ENCODE assay signal across 12 mouse cellular contexts in genomic region chr2:45054070-45055025, GRCm38 (mm10).
DNase-seq lines count a peak whose midpoint lies in the region; ATAC-seq and TF ChIP-seq lines count a peak whose summit lies in the region.
"Had no signal": no experiment of that assay in that cellular context is flagged by ENCODE, and none has a peak within 500 bp of the region (broad histone marks: within the 10 kb centered on the region; RNA-seq: fewer than 3 reads in every experiment).

No protein-coding gene starts in this region.

- peak overlapping the region; percentile 9 for H3K4me3 ChIP-seq in erythroblast, embryonic 14.5 days (replicated peaks)
- H3K4me3 ChIP-seq in G1E (ENCODE audit: low read depth, low read length) = peak overlapping the region; percentile 56; the same call in 1 of the 2 replicates
- H3K4me3 ChIP-seq in limb, embryonic 10.5 days = no peak overlapping the region

- ATAC-seq in erythroblast, adult 5-6 weeks (replicated peaks; ENCODE audit: low FRiP score, poor library complexity, severe bottlenecking) = no peak
- no peak for ATAC-seq in G1E (ENCODE audit: extremely low read depth, insufficient number of reproducible peaks, low FRiP score, poor library complexity, severe bottlenecking)
- ATAC-seq: CD4-positive, CD25-positive, alpha-beta regulatory T cell, adult 4 months; inflammation-experienced regulatory T-cells, adult 6 months; midbrain, embryonic 16.5 days had no signal

- peaks cover 84% of the 10 kb centered on the region for H3K4me1 ChIP-seq in erythroblast, embryonic 14.5 days (ENCODE audit: control insufficient read depth)
- peaks cover 82% of the 10 kb centered on the region for H3K4me1 ChIP-seq in G1E (ENCODE audit: insufficient read depth, low read depth, low read length)
- peaks cover 55% of the 10 kb centered on the region for H3K4me1 ChIP-seq in limb, embryonic 10.5 days

- TF ChIP-seq CTCF in G1E (IDR thresholded peaks at IDR 0.05; ENCODE audit: low read depth, low read length) = no peak

- WGBS in limb, embryonic 10.5 days = 54% methylated on average over 11 of the region's 11 CpGs

- H3K27me3 ChIP-seq in erythroblast, embryonic 14.5 days (ENCODE audit: control insufficient read depth) = no peaks in the 10 kb centered on the region
- no peaks in the 10 kb centered on the region for H3K27me3 ChIP-seq in G1E (ENCODE audit: insufficient read depth, low read length)
- H3K27me3 ChIP-seq in limb, embryonic 10.5 days (ENCODE audit: low read depth, poor library complexity, severe bottlenecking) = no peaks in the 10 kb centered on the region

- peaks cover 23% of the 10 kb centered on the region for H3K36me3 ChIP-seq in erythroblast, embryonic 14.5 days (ENCODE audit: control insufficient read depth)
- peaks cover 22% of the 10 kb centered on the region for H3K36me3 ChIP-seq in G1E (replicated peaks)
- no peaks in the 10 kb centered on the region for H3K36me3 ChIP-seq in limb, embryonic 10.5 days

- H3K27ac ChIP-seq in limb, embryonic 10.5 days = peak overlapping the region; percentile 21; the same call in 1 of the 2 replicates

- peak; percentile 39 for DNase-seq in kidney, adult 9 months
- no peak for DNase-seq in kidney, postnatal 4 days
- DNase-seq in G1E (ENCODE audit: low spot score) (no peak), adipocyte (ENCODE audit: low spot score) (no peak)
- no peak for DNase-seq in limb, embryonic 10.5 days (ENCODE audit: low spot score)
- DNase-seq in natural killer cell, adult 2 months (ENCODE audit: low spot score in 2 of 2) = no peak
- DNase-seq: left cerebral cortex, postnatal 4 days had no signal

- H3K9me3 ChIP-seq in erythroblast, embryonic 14.5 days (ENCODE audit: control insufficient read depth, low read length) = no peaks in the 10 kb centered on the region
- H3K9me3 ChIP-seq in G1E (replicated peaks) = no peaks in the 10 kb centered on the region
- H3K9me3 ChIP-seq in limb, embryonic 10.5 days (replicated peaks) = no peaks in the 10 kb centered on the region
